In the genomic region with DNA sequence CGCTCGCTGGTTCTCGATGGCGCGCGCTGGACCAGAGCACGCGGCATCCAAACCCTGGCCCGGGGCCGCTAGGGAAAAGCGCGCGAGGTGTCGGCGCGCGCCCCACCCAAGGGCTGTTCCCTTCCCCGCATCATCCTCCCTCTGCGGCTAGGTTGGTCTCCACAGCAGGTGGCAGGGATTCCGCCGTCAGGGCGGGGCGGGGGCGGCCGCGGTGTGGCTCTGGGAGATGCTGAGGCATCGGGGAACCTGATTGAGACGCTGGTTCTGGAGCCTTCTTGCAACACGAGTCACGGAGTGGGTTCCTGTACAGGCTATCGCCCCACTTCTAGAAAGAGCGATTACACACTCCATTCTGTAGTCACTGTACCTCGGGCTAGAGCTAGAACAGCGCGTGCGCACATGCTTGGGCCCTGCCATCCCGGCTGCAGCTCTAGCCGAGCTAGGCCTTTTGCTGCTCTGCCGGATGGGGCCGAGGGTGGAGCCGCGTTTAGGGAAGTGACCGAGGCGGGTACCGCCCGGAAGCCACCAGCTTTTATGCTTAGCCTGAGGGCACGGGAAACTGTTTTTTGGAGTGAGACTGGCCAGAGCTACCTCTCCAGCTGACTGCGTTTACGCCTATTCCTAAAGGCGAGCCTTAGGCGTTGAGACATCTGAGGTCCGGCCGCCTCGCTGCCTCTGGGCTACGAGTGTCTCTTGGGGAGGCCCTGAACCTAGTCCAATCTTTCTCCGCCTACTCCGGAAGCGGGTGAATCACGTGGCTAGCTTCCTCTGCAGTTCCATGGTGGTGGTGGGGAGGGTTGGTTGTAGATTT, we compare ENCODE assay signal across 7 mouse cellular contexts. TPM values are rescaled to one million over a fixed set of nuclear protein-coding genes. Genes with fewer than 3 reads are reported as not detected.
DNase-seq lines count a peak whose midpoint lies in the region; ATAC-seq and TF ChIP-seq lines count a peak whose summit lies in the region.

No protein-coding gene starts in this region.

- peak; percentile 31 for ATAC-seq in granulocyte monocyte progenitor cell, adult 5-6 weeks (replicated peaks; ENCODE audit: poor library complexity, severe bottlenecking)
- ATAC-seq in midbrain, embryonic 12.5 days (ENCODE audit: low FRiP score, low read depth), result peak; percentile 24

- WGBS in limb, embryonic 10.5 days, result under 1% methylated on average over 59 of the region's 59 CpGs
- under 1% methylated on average over 54 of the region's 59 CpGs for WGBS in midbrain, embryonic 12.5 days
- under 1% methylated on average over 59 of the region's 59 CpGs for WGBS in small intestine, adult 2 months

- H3K9ac ChIP-seq in midbrain, embryonic 12.5 days (replicated peaks), result peak overlapping the region; percentile 98

- peaks cover 43% of the 10 kb centered on the region for H3K4me1 ChIP-seq in limb, embryonic 10.5 days
- H3K4me1 ChIP-seq in midbrain, embryonic 12.5 days, result peaks cover 31% of the 10 kb centered on the region
- H3K4me1 ChIP-seq in small intestine, adult 2 months (ENCODE audit: control insufficient read depth, insufficient read depth, insufficient read length, low read length), result peaks cover 13% of the 10 kb centered on the region; the same call in 1 of the 2 replicates

- peak; percentile 80 to 82 for DNase-seq in adrenal gland, adult 18-20 months (ENCODE audit: low spot score in 2 of 2)
- DNase-seq in embryo, embryonic 9.5 days (ENCODE audit: extremely low spot score), result peak; percentile 77
- DNase-seq in kidney, adult 11 months, result peak; percentile 88
- peak; percentile 83 for DNase-seq in limb, embryonic 10.5 days (ENCODE audit: low spot score)

- peaks cover 51% of the 10 kb centered on the region for H3K36me3 ChIP-seq in limb, embryonic 10.5 days
- peaks cover 42% of the 10 kb centered on the region for H3K36me3 ChIP-seq in midbrain, embryonic 12.5 days
- H3K36me3 ChIP-seq in small intestine, adult 2 months (ENCODE audit: control insufficient read depth, insufficient read depth, low read length), result peaks cover 31% of the 10 kb centered on the region

- H3K9me3 ChIP-seq in limb, embryonic 10.5 days (replicated peaks), result no peaks in the 10 kb centered on the region
- H3K9me3 ChIP-seq in midbrain, embryonic 12.5 days, result no peaks in the 10 kb centered on the region

- peak overlapping the region; percentile 70 for H3K4me2 ChIP-seq in midbrain, embryonic 12.5 days (replicated peaks)

- no peaks in the 10 kb centered on the region for H3K27me3 ChIP-seq in limb, embryonic 10.5 days (ENCODE audit: low read depth, poor library complexity, severe bottlenecking)
- H3K27me3 ChIP-seq in midbrain, embryonic 12.5 days, result no peaks in the 10 kb centered on the region
- no peaks in the 10 kb centered on the region for H3K27me3 ChIP-seq in small intestine, adult 2 months (ENCODE audit: control insufficient read depth, insufficient read depth, low read length)

- peak overlapping the region; percentile 97 for H3K4me3 ChIP-seq in limb, embryonic 10.5 days
- peak overlapping the region; percentile 90 for H3K4me3 ChIP-seq in midbrain, embryonic 12.5 days
- peak overlapping the region; percentile 89 for H3K4me3 ChIP-seq in small intestine, adult 2 months (ENCODE audit: low read depth, low read length)

- peak; percentile 78 for TF ChIP-seq POLR2A in small intestine, adult 2 months (IDR thresholded peaks at IDR 0.05; ENCODE audit: low read depth, low read length)

- peak overlapping the region; percentile 97 for H3K27ac ChIP-seq in limb, embryonic 10.5 days
- peak overlapping the region; percentile 99 for H3K27ac ChIP-seq in midbrain, embryonic 12.5 days (replicated peaks)
- H3K27ac ChIP-seq in small intestine, adult 2 months (ENCODE audit: insufficient read depth, low read depth, low read length), result peak overlapping the region; percentile 100

- TF ChIP-seq CTCF in small intestine, adult 2 months (IDR thresholded peaks at IDR 0.05; ENCODE audit: extremely low read depth, insufficient read length, insufficient replicate concordance, low read depth, low read length), result peak; percentile 12; the same call in 1 of the 2 replicates

RNA-seq across cellular contexts. Expression of gene Cfl1, which starts 0.8 kb away (rescaled TPM):
- total RNA-seq in adrenal gland, adult 18-20 months (2021), result 100 to 1,000 TPM; 689 to 693 TPM
- 1,243 and 1,245 TPM in 2 replicates for total RNA-seq in granulocyte monocyte progenitor cell, adult 5-6 weeks (2014; fragmentation: Nextera tagmentation)
- 1,162 and 1,185 TPM in 2 replicates for total RNA-seq in granulocyte monocyte progenitor cell, adult 5-6 weeks (2017)
- polyA plus RNA-seq in limb, embryonic 10.5 days (2016; fragmentation: Nextera tagmentation; extraction: Ambion mirVana), result 3,106 and 3,128 TPM in 2 replicates
- polyA plus RNA-seq in midbrain, embryonic 12.5 days (2016; fragmentation: Nextera tagmentation; extraction: Ambion mirVana), result 3,169 and 3,187 TPM in 2 replicates
- 320 and 703 TPM in 2 replicates for polyA plus RNA-seq in small intestine, adult 2 months (2012; rRNA removed)

RNA-seq across cellular contexts. Expression of gene Mus81, which starts 2.9 kb away (rescaled TPM):
- 10 to 100 TPM; 25.1 to 35.8 TPM for total RNA-seq in adrenal gland, adult 18-20 months (2021)
- total RNA-seq in granulocyte monocyte progenitor cell, adult 5-6 weeks (2014; fragmentation: Nextera tagmentation), result 23.9 and 39.7 TPM in 2 replicates
- total RNA-seq in granulocyte monocyte progenitor cell, adult 5-6 weeks (2017), result 9.4 and 13.5 TPM in 2 replicates
- polyA plus RNA-seq in limb, embryonic 10.5 days (2016; fragmentation: Nextera tagmentation; extraction: Ambion mirVana), result 38.2 and 40.4 TPM in 2 replicates
- polyA plus RNA-seq in midbrain, embryonic 12.5 days (2016; fragmentation: Nextera tagmentation; extraction: Ambion mirVana), result 47.7 and 50.1 TPM in 2 replicates
- 19.9 and 29.1 TPM in 2 replicates for polyA plus RNA-seq in small intestine, adult 2 months (2012; rRNA removed)

RNA-seq across cellular contexts. Expression of gene 1700020D05Rik, which starts 12.5 kb away (rescaled TPM):
- total RNA-seq in adrenal gland, adult 18-20 months (2021), result 1 to 10 TPM; 1.7 to 2.2 TPM
- total RNA-seq in granulocyte monocyte progenitor cell, adult 5-6 weeks (2014; fragmentation: Nextera tagmentation), result 2.8 TPM in 1 of 2 replicates, not detected in the other
- total RNA-seq in granulocyte monocyte progenitor cell, adult 5-6 weeks (2017), result not detected in 2 replicates
- polyA plus RNA-seq in limb, embryonic 10.5 days (2016; fragmentation: Nextera tagmentation; extraction: Ambion mirVana), result not detected in 2 replicates
- polyA plus RNA-seq in midbrain, embryonic 12.5 days (2016; fragmentation: Nextera tagmentation; extraction: Ambion mirVana), result 0.22 TPM in 1 of 2 replicates, not detected in the other
- polyA plus RNA-seq in small intestine, adult 2 months (2012; rRNA removed), result 0.19 TPM in 1 of 2 replicates, not detected in the other

RNA-seq across cellular contexts. Expression of gene Efemp2, which starts 17.3 kb away (rescaled TPM):
- 10 to 100 TPM; 56.9 to 91.1 TPM for total RNA-seq in adrenal gland, adult 18-20 months (2021)
- total RNA-seq in granulocyte monocyte progenitor cell, adult 5-6 weeks (2014; fragmentation: Nextera tagmentation), result not detected in 2 replicates
- 1.6 TPM in 1 of 2 replicates, not detected in the other for total RNA-seq in granulocyte monocyte progenitor cell, adult 5-6 weeks (2017)
- 85.6 and 99.7 TPM in 2 replicates for polyA plus RNA-seq in limb, embryonic 10.5 days (2016; fragmentation: Nextera tagmentation; extraction: Ambion mirVana)
- 57.9 and 68.9 TPM in 2 replicates for polyA plus RNA-seq in midbrain, embryonic 12.5 days (2016; fragmentation: Nextera tagmentation; extraction: Ambion mirVana)
- polyA plus RNA-seq in small intestine, adult 2 months (2012; rRNA removed), result 22.4 and 26.5 TPM in 2 replicates

RNA-seq across cellular contexts. Expression of gene Snx32, which starts 19.2 kb away (rescaled TPM):
- total RNA-seq in adrenal gland, adult 18-20 months (2021), result 10 to 100 TPM; 12.3 to 12.4 TPM
- total RNA-seq in granulocyte monocyte progenitor cell, adult 5-6 weeks (2014; fragmentation: Nextera tagmentation), result 4.9 and 5.7 TPM in 2 replicates
- total RNA-seq in granulocyte monocyte progenitor cell, adult 5-6 weeks (2017), result 1.1 and 1.7 TPM in 2 replicates
- polyA plus RNA-seq in limb, embryonic 10.5 days (2016; fragmentation: Nextera tagmentation; extraction: Ambion mirVana), result 4.1 and 7.0 TPM in 2 replicates
- 35.9 and 36.0 TPM in 2 replicates for polyA plus RNA-seq in midbrain, embryonic 12.5 days (2016; fragmentation: Nextera tagmentation; extraction: Ambion mirVana)
- polyA plus RNA-seq in small intestine, adult 2 months (2012; rRNA removed), result 1.7 and 3.2 TPM in 2 replicates

Comparison
In these comparisons a context has a peak if more than half of its experiments do, and no peak if none do; other contexts are left out.
1. Peak in every context shown above with its lines: DNase-seq, ATAC-seq, H3K4me3 ChIP-seq and H3K27ac ChIP-seq.